29 mouse cellular contexts compared by ENCODE assay signal in genomic region chr10:60447186-60447585, GRCm38 (mm10). TPM values are rescaled to one million over a fixed set of nuclear protein-coding genes. Genes with fewer than 3 reads are reported as not detected.
A peak's percentile ranks its signal among the peaks of the same experiment; 100 is the strongest.
DNase-seq lines count a peak whose midpoint lies in the region; ATAC-seq lines count a peak whose summit lies in the region.
"Had no signal": no experiment of that assay in that cellular context is flagged by ENCODE, and none has a peak within 500 bp of the region (broad histone marks: within the 10 kb centered on the region; RNA-seq: fewer than 3 reads in every experiment).

No protein-coding gene starts in this region.

- H3K9ac ChIP-seq in hindbrain, embryonic 15.5 days = no peak overlapping the region
- no peak overlapping the region for H3K9ac ChIP-seq in hindbrain, embryonic 12.5 days
- no peak overlapping the region for H3K9ac ChIP-seq in neural tube, embryonic 13.5 days
- H3K9ac ChIP-seq in hindbrain, embryonic 16.5 days (ENCODE audit: low read depth, low read length) = no peak overlapping the region; the same call in 1 of the 2 replicates
- H3K9ac ChIP-seq: limb, embryonic 15.5 days; liver, embryonic 14.5 days; lung, embryonic 14.5 days; neural tube, embryonic 12.5 days had no signal

- 50% methylated on average over 12 of the region's 12 CpGs for WGBS in hindbrain, embryonic 15.5 days
- WGBS in hindbrain, embryonic 12.5 days = 65% methylated on average over 12 of the region's 12 CpGs
- 68% methylated on average over 12 of the region's 12 CpGs for WGBS in neural tube, embryonic 13.5 days
- WGBS in hindbrain, embryonic 16.5 days = 49% methylated on average over 12 of the region's 12 CpGs

- H3K4me2 ChIP-seq in hindbrain, embryonic 15.5 days = no peak overlapping the region
- no peak overlapping the region for H3K4me2 ChIP-seq in hindbrain, embryonic 12.5 days (replicated peaks)
- H3K4me2 ChIP-seq in neural tube, embryonic 13.5 days = no peak overlapping the region
- H3K4me2 ChIP-seq in hindbrain, embryonic 16.5 days (ENCODE audit: low read length) = no peak overlapping the region
- H3K4me2 ChIP-seq: limb, embryonic 15.5 days; lung, embryonic 14.5 days; neural tube, embryonic 12.5 days had no signal

- H3K36me3 ChIP-seq in hindbrain, embryonic 15.5 days = no peaks in the 10 kb centered on the region
- no peaks in the 10 kb centered on the region for H3K36me3 ChIP-seq in hindbrain, embryonic 12.5 days
- no peaks in the 10 kb centered on the region for H3K36me3 ChIP-seq in neural tube, embryonic 13.5 days
- no peaks in the 10 kb centered on the region for H3K36me3 ChIP-seq in hindbrain, embryonic 16.5 days (ENCODE audit: control insufficient read depth, insufficient read depth, low read length)
- H3K36me3 ChIP-seq: limb, embryonic 15.5 days; neural tube, embryonic 12.5 days had no signal

- DNase-seq in neural tube, embryonic 10.5 days (ENCODE audit: extremely low spot score, low spot score) = no peak
- DNase-seq in thymus, postnatal 4 days = no peak
- DNase-seq in gastrocnemius, postnatal 10 days = no peak
- DNase-seq: adrenal gland, postnatal 10 days; cerebellum, adult 9-10 months; gastrocnemius, postnatal 36 days; heart, adult 2 months; kidney, adult 18-20 months; kidney, postnatal 4 days; layer of hippocampus, adult 9-11 months; lung, embryonic 14.5 days; right cerebral cortex, postnatal 14 days; spleen, adult 18-20 months had no signal

- peak; percentile 68 for ATAC-seq in hindbrain, embryonic 15.5 days (ENCODE audit: low FRiP score, low read depth)
- ATAC-seq in hindbrain, embryonic 12.5 days (ENCODE audit: low FRiP score) = no peak
- ATAC-seq in neural tube, embryonic 13.5 days (ENCODE audit: low read depth) = peak; percentile 49; the same call in 1 of the 2 replicates
- ATAC-seq in hindbrain, embryonic 16.5 days = peak; percentile 60; the same call in 1 of the 2 replicates
- ATAC-seq: activated CD4-positive, CD25-positive, alpha-beta regulatory T cell, adult 4 months; forebrain, embryonic 16.5 days; inflammation-experienced regulatory T-cells, adult 6 months had no signal

- no peak overlapping the region for H3K4me3 ChIP-seq in hindbrain, embryonic 15.5 days
- H3K4me3 ChIP-seq in hindbrain, embryonic 12.5 days = no peak overlapping the region
- no peak overlapping the region for H3K4me3 ChIP-seq in neural tube, embryonic 13.5 days
- no peak overlapping the region for H3K4me3 ChIP-seq in hindbrain, embryonic 16.5 days (ENCODE audit: low read length)
- H3K4me3 ChIP-seq: heart, adult 2 months; limb, embryonic 15.5 days; neural tube, embryonic 12.5 days had no signal

- H3K9me3 ChIP-seq in hindbrain, embryonic 15.5 days = no peaks in the 10 kb centered on the region
- H3K9me3 ChIP-seq in hindbrain, embryonic 12.5 days (replicated peaks) = no peaks in the 10 kb centered on the region
- no peaks in the 10 kb centered on the region for H3K9me3 ChIP-seq in neural tube, embryonic 13.5 days
- no peaks in the 10 kb centered on the region for H3K9me3 ChIP-seq in hindbrain, embryonic 16.5 days (ENCODE audit: control insufficient read depth, low read length)
- H3K9me3 ChIP-seq: limb, embryonic 15.5 days; neural tube, embryonic 12.5 days had no signal

- H3K27me3 ChIP-seq in hindbrain, embryonic 15.5 days = no peaks in the 10 kb centered on the region
- H3K27me3 ChIP-seq in hindbrain, embryonic 12.5 days = peaks cover 8% of the 10 kb centered on the region; the same call in 1 of the 2 replicates
- 0 out of 2 replicates have a peak, but pooled peaks cover 2% of the 10 kb centered on the region for H3K27me3 ChIP-seq in neural tube, embryonic 13.5 days
- H3K27me3 ChIP-seq in hindbrain, embryonic 16.5 days (replicated peaks; ENCODE audit: control insufficient read depth, insufficient read depth, low read length) = no peaks in the 10 kb centered on the region
- H3K27me3 ChIP-seq: limb, embryonic 15.5 days; neural tube, embryonic 12.5 days had no signal

- H3K4me1 ChIP-seq in hindbrain, embryonic 15.5 days (replicated peaks) = no peaks in the 10 kb centered on the region
- peaks cover 7% of the 10 kb centered on the region for H3K4me1 ChIP-seq in hindbrain, embryonic 12.5 days
- peaks cover 5% of the 10 kb centered on the region; the same call in 1 of the 2 replicates for H3K4me1 ChIP-seq in neural tube, embryonic 13.5 days (replicated peaks)
- no peaks in the 10 kb centered on the region; the same call in 1 of the 2 replicates for H3K4me1 ChIP-seq in hindbrain, embryonic 16.5 days (ENCODE audit: control insufficient read depth, insufficient read depth, low read depth, low read length)
- H3K4me1 ChIP-seq: limb, embryonic 15.5 days; neural tube, embryonic 12.5 days had no signal

- peak overlapping the region; percentile 42; the same call in 1 of the 2 replicates for H3K27ac ChIP-seq in hindbrain, embryonic 15.5 days (replicated peaks)
- H3K27ac ChIP-seq in hindbrain, embryonic 12.5 days = no peak overlapping the region
- no peak overlapping the region for H3K27ac ChIP-seq in neural tube, embryonic 13.5 days (replicated peaks)
- no peak overlapping the region for H3K27ac ChIP-seq in hindbrain, embryonic 16.5 days (ENCODE audit: low read depth, low read length)
- H3K27ac ChIP-seq: heart, adult 2 months; limb, embryonic 15.5 days; liver, embryonic 14.5 days; neural tube, embryonic 12.5 days had no signal

RNA-seq across cellular contexts. Expression of gene Gm17455, which starts 47.7 kb away (rescaled TPM):
- 11.7 and 16.8 TPM in 2 replicates for polyA plus RNA-seq in hindbrain, embryonic 15.5 days (2015; fragmentation: Nextera tagmentation; extraction: Ambion mirVana)
- 5.6 and 9.0 TPM in 2 replicates for polyA plus RNA-seq in hindbrain, embryonic 12.5 days (2016; fragmentation: Nextera tagmentation; extraction: Ambion mirVana)
- polyA plus RNA-seq in neural tube, embryonic 13.5 days (2015; fragmentation: Nextera tagmentation; extraction: Ambion mirVana) = 4.9 and 12.3 TPM in 2 replicates
- polyA plus RNA-seq in hindbrain, embryonic 16.5 days (2015; fragmentation: Nextera tagmentation; extraction: Ambion mirVana) = 13.3 and 14.0 TPM in 2 replicates
- total RNA-seq in gastrocnemius, postnatal 10 days (2021) = not detected
- total RNA-seq: adrenal gland, postnatal 10 days; gastrocnemius, postnatal 36 days; heart, adult 2 months; heart, postnatal 25 days; left cerebral cortex, adult 18-20 months; left cerebral cortex, postnatal 36 days; megakaryocyte-erythroid progenitor cell, adult 5-6 weeks had no signal
- polyA plus RNA-seq: C2C12; heart, embryonic 14.5 days; liver, embryonic 14.5 days had no signal
